Mouse (Mus musculus): ENCODE measurements at regions not wholly inside any gene's neighbourhood (a gene's known extent, or its start where the extent isn't known, plus 50 kb on each side); places are given as distances from the start of the nearest gene placed in this dataset.

GRCm38 (mm10) chr1:122123954-122124353 lies 556.2 kb upstream of the Ddx18 start:
- Histone ChIP-seq H3K36me3 (ENCODE audit: control insufficient read depth, insufficient read depth, low read length) (no peaks in the 10 kb centered on the region), H3K9me3 (ENCODE audit: control insufficient read depth, low read length) (no peaks in the 10 kb centered on the region), H3K27me3 (ENCODE audit: control insufficient read depth, insufficient read depth, low read length) (no peaks in the 10 kb centered on the region), H3K4me3 (ENCODE audit: low read depth, low read length) (no peak overlapping the region), H3K27ac (ENCODE audit: low read depth, low read length) (no peak overlapping the region), H3K9ac (ENCODE audit: low read length) (no peak overlapping the region), H3K4me1 (ENCODE audit: control insufficient read depth, insufficient read depth, low read length) (no peaks in the 10 kb centered on the region), H3K4me2 (ENCODE audit: low read depth) (no peak overlapping the region)
- DNase-seq (ENCODE audit: low spot score), result no peak
- no peak for ATAC-seq (ENCODE audit: insufficient read depth, low FRiP score, low TSS enrichment)
- WGBS, result 69% methylated on average over 4 of the region's 4 CpGs

DNA sequence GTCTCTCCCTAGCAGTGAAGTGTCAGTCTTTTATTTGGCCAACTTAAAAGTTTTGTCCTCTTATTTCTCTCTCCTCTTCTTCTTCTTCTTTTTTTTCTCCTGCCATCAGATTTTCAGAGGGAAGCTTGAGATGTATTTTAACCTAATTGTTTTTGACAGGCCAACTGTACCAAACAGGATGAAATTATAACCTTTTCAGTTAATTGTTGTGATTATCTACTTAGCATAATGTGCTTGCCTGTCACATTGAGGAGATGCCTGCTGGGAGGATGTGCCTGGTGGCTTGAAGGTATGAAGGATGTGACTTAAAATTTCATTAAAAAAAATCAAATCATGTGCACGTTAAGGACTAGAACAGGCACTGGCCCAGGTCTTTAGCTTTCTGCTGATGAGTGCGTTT lies 527.9 kb upstream of the Ddx18 start:
- Histone ChIP-seq H3K27ac (ENCODE audit: low read depth, low read length) (no peak overlapping the region), H3K4me1 (ENCODE audit: control insufficient read depth, insufficient read depth, low read length) (no peaks in the 10 kb centered on the region), H3K4me2 (ENCODE audit: low read depth) (no peak overlapping the region), H3K27me3 (ENCODE audit: control insufficient read depth, insufficient read depth, low read length) (no peaks in the 10 kb centered on the region), H3K4me3 (ENCODE audit: low read depth, low read length) (no peak overlapping the region), H3K9me3 (ENCODE audit: control insufficient read depth, low read length) (no peaks in the 10 kb centered on the region), H3K9ac (ENCODE audit: low read length) (no peak overlapping the region), H3K36me3 (ENCODE audit: control insufficient read depth, insufficient read depth, low read length) (no peaks in the 10 kb centered on the region)
- DNase-seq (ENCODE audit: low spot score) (no peak), ATAC-seq (ENCODE audit: insufficient read depth, low FRiP score, low TSS enrichment) (no peak)
- WGBS, result 85% methylated on average over 2 of the region's 2 CpGs

GRCm38 (mm10) chr1:122082481-122082880 lies 514.7 kb upstream of the Ddx18 start:
- ATAC-seq (ENCODE audit: insufficient read depth, low FRiP score, low TSS enrichment) (no peak), DNase-seq (ENCODE audit: low spot score) (no peak)
- Histone ChIP-seq H3K9ac (ENCODE audit: low read length) (no peak overlapping the region), H3K4me3 (ENCODE audit: low read depth, low read length) (no peak overlapping the region), H3K36me3 (ENCODE audit: control insufficient read depth, insufficient read depth, low read length) (no peaks in the 10 kb centered on the region), H3K9me3 (ENCODE audit: control insufficient read depth, low read length) (no peaks in the 10 kb centered on the region), H3K4me1 (ENCODE audit: control insufficient read depth, insufficient read depth, low read length) (no peaks in the 10 kb centered on the region), H3K4me2 (ENCODE audit: low read depth) (no peak overlapping the region), H3K27ac (ENCODE audit: low read depth, low read length) (no peak overlapping the region), H3K27me3 (ENCODE audit: control insufficient read depth, insufficient read depth, low read length) (no peaks in the 10 kb centered on the region)
- 86% methylated on average over 5 of the region's 5 CpGs for WGBS

DNA sequence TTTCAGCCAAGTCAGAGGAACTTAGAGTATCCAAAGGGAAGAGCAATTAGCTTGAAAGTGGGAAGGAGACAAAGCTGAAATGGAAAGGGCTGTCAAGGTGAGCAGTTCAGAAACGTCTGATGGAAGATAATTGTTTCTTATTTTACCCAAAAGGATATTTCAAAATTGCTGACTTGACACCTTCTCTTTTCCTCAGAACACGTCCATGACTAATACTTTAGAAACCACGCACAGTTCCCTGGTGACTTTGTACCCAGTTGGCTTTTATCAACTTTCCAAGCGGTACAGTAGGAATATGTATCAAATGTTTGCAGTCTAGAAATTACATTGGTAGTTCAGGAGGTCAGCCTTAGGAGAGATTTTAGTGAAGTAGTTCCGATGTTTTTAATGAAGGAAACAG lies 508.3 kb upstream of the Ddx18 start:
- no peaks in the 10 kb centered on the region for H3K9me3 ChIP-seq (ENCODE audit: control insufficient read depth, low read length)
- no peak overlapping the region for H3K27ac ChIP-seq (ENCODE audit: low read depth, low read length)
- H3K4me1 ChIP-seq (ENCODE audit: control insufficient read depth, insufficient read depth, low read length), result no peaks in the 10 kb centered on the region
- H3K36me3 ChIP-seq (ENCODE audit: control insufficient read depth, insufficient read depth, low read length), result no peaks in the 10 kb centered on the region
- H3K4me2 ChIP-seq (ENCODE audit: low read depth), result no peak overlapping the region
- H3K4me3 ChIP-seq (ENCODE audit: low read depth, low read length), result no peak overlapping the region
- 82% methylated on average over 5 of the region's 5 CpGs for WGBS
- no peaks in the 10 kb centered on the region for H3K27me3 ChIP-seq (ENCODE audit: control insufficient read depth, insufficient read depth, low read length)
- ATAC-seq (ENCODE audit: insufficient read depth, low FRiP score, low TSS enrichment) (no peak), DNase-seq (ENCODE audit: low spot score) (no peak)
- no peak overlapping the region for H3K9ac ChIP-seq (ENCODE audit: low read length)

DNA sequence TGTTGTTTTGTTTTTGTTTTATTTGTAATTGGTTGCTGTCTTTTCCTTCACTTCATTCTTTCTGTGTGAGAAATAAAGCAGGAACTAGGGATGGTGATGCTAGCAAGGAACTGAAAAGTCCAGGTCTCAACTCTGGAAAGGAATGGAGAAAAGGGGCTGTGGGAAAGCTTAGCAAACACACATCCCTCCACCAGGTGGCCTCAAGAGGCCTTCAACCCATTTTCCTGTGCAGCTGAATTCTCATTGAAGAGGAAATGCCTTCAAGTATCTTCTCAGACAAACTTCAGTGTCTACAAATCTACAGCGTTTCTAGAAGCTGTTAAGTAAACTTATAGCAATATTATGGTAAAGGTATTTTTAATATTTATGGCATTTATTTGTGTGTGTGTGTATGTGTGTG lies 487.4 kb upstream of the Ddx18 start:
- Histone ChIP-seq H3K9ac (ENCODE audit: low read length) (no peak overlapping the region), H3K27me3 (ENCODE audit: control insufficient read depth, insufficient read depth, low read length) (no peaks in the 10 kb centered on the region), H3K4me2 (ENCODE audit: low read depth) (no peak overlapping the region), H3K4me3 (ENCODE audit: low read depth, low read length) (no peak overlapping the region), H3K27ac (ENCODE audit: low read depth, low read length) (no peak overlapping the region), H3K9me3 (ENCODE audit: control insufficient read depth, low read length) (no peaks in the 10 kb centered on the region), H3K36me3 (ENCODE audit: control insufficient read depth, insufficient read depth, low read length) (no peaks in the 10 kb centered on the region), H3K4me1 (ENCODE audit: control insufficient read depth, insufficient read depth, low read length) (no peaks in the 10 kb centered on the region)
- no peak for DNase-seq (ENCODE audit: low spot score)
- 91% methylated on average over 1 of the region's 1 CpGs for WGBS
- no peak for ATAC-seq (ENCODE audit: insufficient read depth, low FRiP score, low TSS enrichment)

GRCm38 (mm10) chr1:122048112-122048725 lies 480.4 kb upstream of the Ddx18 start:
- ATAC-seq (ENCODE audit: insufficient read depth, low FRiP score, low TSS enrichment) (no peak), DNase-seq (ENCODE audit: low spot score) (no peak)
- WGBS, result 77% methylated on average over 2 of the region's 2 CpGs
- H3K27me3 ChIP-seq (ENCODE audit: control insufficient read depth, insufficient read depth, low read length), result no peaks in the 10 kb centered on the region
- no peaks in the 10 kb centered on the region for H3K9me3 ChIP-seq (ENCODE audit: control insufficient read depth, low read length)
- H3K4me3 ChIP-seq (ENCODE audit: low read depth, low read length), result no peak overlapping the region
- no peak overlapping the region for H3K4me2 ChIP-seq (ENCODE audit: low read depth)
- no peaks in the 10 kb centered on the region for H3K36me3 ChIP-seq (ENCODE audit: control insufficient read depth, insufficient read depth, low read length)
- H3K27ac ChIP-seq (ENCODE audit: low read depth, low read length), result no peak overlapping the region
- H3K4me1 ChIP-seq (ENCODE audit: control insufficient read depth, insufficient read depth, low read length), result no peaks in the 10 kb centered on the region
- no peak overlapping the region for H3K9ac ChIP-seq (ENCODE audit: low read length)

GRCm38 (mm10) chr1:122043896-122044295 lies 476.1 kb upstream of the Ddx18 start:
- no peaks in the 10 kb centered on the region for H3K27me3 ChIP-seq (ENCODE audit: control insufficient read depth, insufficient read depth, low read length)
- H3K9me3 ChIP-seq (ENCODE audit: control insufficient read depth, low read length), result no peaks in the 10 kb centered on the region
- 86% methylated on average over 1 of the region's 1 CpGs for WGBS
- no peak overlapping the region for H3K4me3 ChIP-seq (ENCODE audit: low read depth, low read length)
- H3K36me3 ChIP-seq (ENCODE audit: control insufficient read depth, insufficient read depth, low read length), result no peaks in the 10 kb centered on the region
- no peaks in the 10 kb centered on the region for H3K4me1 ChIP-seq (ENCODE audit: control insufficient read depth, insufficient read depth, low read length)
- DNase-seq (ENCODE audit: low spot score), result no peak
- no peak overlapping the region for H3K4me2 ChIP-seq (ENCODE audit: low read depth)
- no peak overlapping the region for H3K9ac ChIP-seq (ENCODE audit: low read length)
- H3K27ac ChIP-seq (ENCODE audit: low read depth, low read length), result no peak overlapping the region
- ATAC-seq (ENCODE audit: insufficient read depth, low FRiP score, low TSS enrichment), result no peak

DNA sequence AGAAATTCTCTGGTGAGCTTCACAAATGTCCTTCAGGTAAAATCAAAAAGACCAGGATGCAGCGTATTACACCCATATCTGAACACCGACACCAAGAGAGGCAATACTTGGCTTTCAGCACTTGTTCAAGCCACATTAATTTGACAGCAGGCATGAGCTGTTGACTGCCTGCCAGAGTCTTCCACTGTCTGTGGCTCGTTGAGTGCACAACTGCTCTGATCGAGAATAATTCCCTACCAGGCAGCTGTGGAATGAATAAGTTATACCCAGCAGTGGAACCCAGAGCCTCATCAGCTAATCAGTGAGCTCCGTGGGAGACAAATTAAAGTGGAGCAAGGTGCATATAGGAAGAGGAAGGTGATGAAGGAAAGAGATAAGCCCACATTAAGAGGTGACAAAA lies 475.3 kb upstream of the Ddx18 start:
- H3K4me2 ChIP-seq (ENCODE audit: low read depth), result no peak overlapping the region
- no peak overlapping the region for H3K9ac ChIP-seq (ENCODE audit: low read length)
- ATAC-seq (ENCODE audit: insufficient read depth, low FRiP score, low TSS enrichment), result no peak
- H3K4me1 ChIP-seq (ENCODE audit: control insufficient read depth, insufficient read depth, low read length), result no peaks in the 10 kb centered on the region
- no peaks in the 10 kb centered on the region for H3K9me3 ChIP-seq (ENCODE audit: control insufficient read depth, low read length)
- H3K4me3 ChIP-seq (ENCODE audit: low read depth, low read length), result no peak overlapping the region
- H3K27ac ChIP-seq (ENCODE audit: low read depth, low read length), result no peak overlapping the region
- WGBS, result 81% methylated on average over 5 of the region's 5 CpGs
- no peak for DNase-seq (ENCODE audit: low spot score)
- no peaks in the 10 kb centered on the region for H3K27me3 ChIP-seq (ENCODE audit: control insufficient read depth, insufficient read depth, low read length)
- H3K36me3 ChIP-seq (ENCODE audit: control insufficient read depth, insufficient read depth, low read length), result no peaks in the 10 kb centered on the region

DNA sequence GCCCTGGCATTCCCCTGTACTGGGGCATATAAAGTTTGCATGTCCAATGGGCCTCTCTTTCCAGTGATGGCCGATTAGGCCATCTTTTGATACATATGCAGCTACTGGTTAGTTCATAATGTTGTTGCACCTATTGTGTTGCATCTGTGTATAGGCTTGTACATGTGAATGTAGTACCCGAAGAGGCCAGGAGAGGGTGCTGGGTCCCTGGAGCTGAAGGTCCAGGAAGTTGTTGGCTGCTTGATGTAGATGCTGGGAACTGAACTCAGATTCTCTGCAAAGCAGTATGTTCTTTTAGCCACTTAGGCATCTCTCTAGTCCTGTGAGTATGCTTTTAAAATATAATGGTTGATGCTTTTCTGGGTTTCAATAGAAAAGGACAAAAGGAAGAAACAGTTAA lies 440.0 kb upstream of the Ddx18 start:
- Histone ChIP-seq H3K27me3 (ENCODE audit: control insufficient read depth, insufficient read depth, low read length) (no peaks in the 10 kb centered on the region), H3K4me1 (ENCODE audit: control insufficient read depth, insufficient read depth, low read length) (no peaks in the 10 kb centered on the region), H3K36me3 (ENCODE audit: control insufficient read depth, insufficient read depth, low read length) (no peaks in the 10 kb centered on the region), H3K9me3 (ENCODE audit: control insufficient read depth, low read length) (no peaks in the 10 kb centered on the region), H3K4me3 (ENCODE audit: low read depth, low read length) (no peak overlapping the region), H3K9ac (ENCODE audit: low read length) (no peak overlapping the region), H3K4me2 (ENCODE audit: low read depth) (no peak overlapping the region), H3K27ac (ENCODE audit: low read depth, low read length) (no peak overlapping the region)
- 85% methylated on average over 2 of the region's 2 CpGs for WGBS
- no peak for DNase-seq (ENCODE audit: low spot score)
- no peak for ATAC-seq (ENCODE audit: insufficient read depth, low FRiP score, low TSS enrichment)
